Mouse (Mus musculus): ENCODE results near the gene Rnaset2b. TPM values are rescaled to one million over a fixed set of nuclear protein-coding genes. Genes with fewer than 3 reads are reported as not detected.
"Not testable (repeated sequence)": the region's sequence is repeated elsewhere in the genome, so short reads cannot be mapped to it uniquely, and the experiment has no call there.

Gene Rnaset2b
- polyA plus RNA-seq, 1 experiment, result 108 TPM

DNA sequence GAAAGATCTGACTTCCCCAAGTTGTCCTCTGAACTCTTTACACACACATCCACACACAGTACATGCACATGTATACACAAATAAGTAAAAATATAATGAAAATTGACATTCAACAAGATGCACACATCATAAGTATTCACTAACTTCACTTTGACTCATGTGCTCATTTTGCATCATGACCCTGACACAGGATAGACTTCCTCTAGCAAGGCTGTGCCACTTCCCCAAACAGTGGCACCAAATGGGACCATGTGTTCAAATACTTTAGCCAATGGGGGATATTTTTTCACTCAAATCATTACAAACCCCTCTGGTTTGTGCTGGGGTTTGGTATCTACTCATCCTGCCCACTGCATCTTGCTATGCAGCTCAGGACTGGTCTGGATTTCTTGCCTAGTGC lies 38.5 kb downstream of the Rnaset2b start:
- not testable (repeated sequence) for H3K4me3 ChIP-seq (ENCODE audit: insufficient read depth, low read length); H3K27ac ChIP-seq (ENCODE audit: insufficient read depth, low read length)

DNA sequence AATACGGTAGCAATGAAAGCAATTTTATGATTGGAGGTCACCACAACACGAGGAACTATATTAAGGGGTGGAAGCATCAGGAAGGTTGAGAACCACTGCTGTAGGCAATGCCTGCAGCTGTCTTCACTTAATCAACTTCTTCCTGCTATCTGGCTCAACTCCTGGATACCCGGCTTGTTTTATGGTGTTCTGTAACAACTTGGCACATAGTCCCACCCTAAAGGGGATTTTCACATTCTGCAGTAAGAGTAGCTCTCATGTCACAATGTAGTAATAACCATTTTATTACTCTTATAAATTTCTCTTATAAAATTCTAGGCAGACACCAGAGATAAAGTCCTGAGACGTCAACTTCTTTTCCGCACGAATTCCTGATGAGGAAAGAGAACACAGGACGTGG lies 39.0 kb downstream of the Rnaset2b start:
- not testable (repeated sequence) for H3K4me3 ChIP-seq (ENCODE audit: insufficient read depth, low read length); H3K4me1 ChIP-seq (ENCODE audit: control insufficient read depth, insufficient read depth, low read length); H3K27ac ChIP-seq (ENCODE audit: insufficient read depth, low read length)

More for the DNA sequence above, 38.5 kb downstream of the Rnaset2b start:
- not testable (repeated sequence) for H3K4me1 ChIP-seq (ENCODE audit: control insufficient read depth, insufficient read depth, low read length)

DNA sequence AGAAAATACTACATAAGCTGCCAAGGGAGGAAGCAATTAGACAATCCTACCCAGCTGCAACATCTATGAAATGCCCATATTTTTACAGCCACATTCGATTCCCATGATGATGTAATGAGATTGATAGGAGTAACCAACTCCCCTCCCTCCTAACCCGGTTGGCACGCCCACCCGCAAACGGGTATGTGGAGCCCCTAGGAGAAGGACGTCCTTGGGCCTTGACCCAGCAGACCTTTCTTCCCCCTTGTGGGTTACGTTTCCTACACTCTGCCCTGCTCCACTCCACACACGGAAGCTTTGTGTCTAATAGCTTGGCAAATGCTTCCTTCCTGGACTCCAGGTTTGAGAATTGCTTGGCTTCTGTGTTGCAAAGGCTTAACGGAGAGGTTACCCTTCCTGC lies 39.5 kb downstream of the Rnaset2b start:
- not testable (repeated sequence) for H3K4me3 ChIP-seq (ENCODE audit: insufficient read depth, low read length); H3K4me1 ChIP-seq (ENCODE audit: control insufficient read depth, insufficient read depth, low read length); H3K27ac ChIP-seq (ENCODE audit: insufficient read depth, low read length)

DNA sequence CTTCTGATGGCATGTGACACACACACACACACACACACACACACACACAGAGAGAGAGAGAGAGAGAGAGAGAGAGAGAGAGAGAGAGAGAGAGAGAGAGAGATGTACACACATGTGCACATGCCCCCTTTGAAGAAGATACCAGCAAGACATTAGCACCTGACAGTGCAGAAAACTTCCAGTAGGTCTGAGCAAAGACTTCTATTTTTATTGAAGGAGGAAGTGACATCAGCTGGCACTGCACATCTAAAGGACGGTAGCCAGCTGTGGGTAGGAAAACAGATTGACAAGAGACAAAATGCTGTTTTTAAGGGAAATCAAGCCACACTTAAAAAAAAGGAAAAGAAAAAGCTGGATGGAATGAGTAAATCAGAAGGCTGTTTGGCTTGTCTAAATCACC lies 43.8 kb downstream of the Rnaset2b start:
- not testable (repeated sequence) for H3K4me1 ChIP-seq (ENCODE audit: control insufficient read depth, insufficient read depth, low read length); H3K4me3 ChIP-seq (ENCODE audit: insufficient read depth, low read length); H3K27ac ChIP-seq (ENCODE audit: insufficient read depth, low read length)

DNA sequence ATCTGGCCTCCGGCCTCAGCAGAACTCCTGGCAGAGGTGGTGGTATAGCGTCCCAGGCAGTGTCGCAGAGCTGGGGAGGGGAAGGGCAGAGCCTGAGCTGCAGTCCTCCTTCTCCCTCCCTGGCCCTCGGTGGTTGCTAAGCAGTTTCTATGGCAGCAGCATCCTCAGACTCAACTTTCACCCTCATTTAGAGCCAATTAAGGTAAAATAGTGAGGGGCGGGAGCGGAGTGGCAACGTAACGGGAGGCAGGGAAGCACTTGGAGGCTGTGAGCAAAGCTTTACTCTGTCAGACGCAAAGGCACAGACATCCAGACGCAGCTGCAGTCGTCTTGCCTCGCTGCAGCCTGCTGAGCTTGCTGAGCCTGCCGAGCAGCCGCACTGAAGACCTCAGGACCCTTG lies 54.8 kb downstream of the Rnaset2b start, which contains the start of gene Gm1604a:
Gene Gm1604a, plus strand, starts transcription at position 312 of the 400 bp plus-strand sequence.
- not testable (repeated sequence) for H3K27ac ChIP-seq (ENCODE audit: insufficient read depth, low read length); H3K4me1 ChIP-seq (ENCODE audit: control insufficient read depth, insufficient read depth, low read length)
- H3K4me3 ChIP-seq (ENCODE audit: insufficient read depth, low read length), result peak within 1 kb of the TSS; percentile 37; the same call in 1 of the 2 replicates

DNA sequence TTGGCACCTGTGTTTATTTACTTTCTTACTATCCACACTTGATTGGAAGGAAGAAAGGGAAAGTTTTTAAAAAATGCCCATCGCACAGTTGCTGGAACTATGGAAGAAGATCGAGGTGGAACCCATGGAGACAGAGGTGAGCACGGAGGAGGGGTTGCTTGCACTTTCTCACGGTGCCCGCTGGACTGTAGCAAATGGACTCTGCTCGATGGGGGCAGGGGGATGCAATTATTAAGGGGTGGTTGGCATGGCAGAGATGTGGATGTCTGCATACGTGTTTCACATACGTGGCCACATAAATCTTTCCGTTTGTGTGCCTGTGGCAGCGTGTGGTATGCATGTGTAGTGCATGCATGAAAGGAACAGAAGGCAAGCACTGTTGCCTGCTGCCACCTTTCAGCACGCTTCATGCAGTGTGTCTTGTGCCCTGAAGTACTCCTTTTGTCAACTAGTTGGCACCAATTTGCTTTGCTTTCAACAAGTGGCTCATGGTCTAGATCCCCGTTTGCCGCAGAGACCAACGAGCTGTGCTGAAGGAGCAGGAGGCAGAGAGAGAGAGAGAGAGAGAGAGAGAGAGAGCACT lies 55.4 kb downstream of the Rnaset2b start:
- H3K4me3 ChIP-seq (ENCODE audit: insufficient read depth, low read length), result peak overlapping the region; percentile 37; the same call in 1 of the 2 replicates

DNA sequence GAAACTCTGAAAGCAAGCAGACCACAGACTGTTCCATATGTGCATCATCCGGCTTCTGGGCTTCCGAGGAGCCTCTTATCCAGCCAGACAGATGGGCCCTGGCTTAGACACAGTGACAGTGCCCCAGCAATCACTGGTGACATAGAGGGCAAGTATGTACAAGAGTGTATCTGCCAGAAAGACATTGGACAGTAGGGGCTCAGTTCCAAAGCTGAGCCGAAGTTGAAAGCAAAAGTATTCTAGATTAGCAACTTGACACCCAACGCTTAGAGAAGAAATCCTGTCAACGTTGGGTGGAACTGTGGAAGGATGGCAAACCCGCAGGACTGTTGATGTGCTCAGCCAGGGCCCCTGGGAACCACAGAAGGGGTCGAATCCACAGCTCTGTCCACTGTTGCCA lies 59.8 kb downstream of the Rnaset2b start:
- not testable (repeated sequence) for H3K27ac ChIP-seq (ENCODE audit: insufficient read depth, low read length); H3K4me1 ChIP-seq (ENCODE audit: control insufficient read depth, insufficient read depth, low read length); H3K4me3 ChIP-seq (ENCODE audit: insufficient read depth, low read length)

More for the DNA sequence above, 55.4 kb downstream of the Rnaset2b start:
- not testable (repeated sequence) for H3K4me1 ChIP-seq (ENCODE audit: control insufficient read depth, insufficient read depth, low read length); H3K27ac ChIP-seq (ENCODE audit: insufficient read depth, low read length)

DNA sequence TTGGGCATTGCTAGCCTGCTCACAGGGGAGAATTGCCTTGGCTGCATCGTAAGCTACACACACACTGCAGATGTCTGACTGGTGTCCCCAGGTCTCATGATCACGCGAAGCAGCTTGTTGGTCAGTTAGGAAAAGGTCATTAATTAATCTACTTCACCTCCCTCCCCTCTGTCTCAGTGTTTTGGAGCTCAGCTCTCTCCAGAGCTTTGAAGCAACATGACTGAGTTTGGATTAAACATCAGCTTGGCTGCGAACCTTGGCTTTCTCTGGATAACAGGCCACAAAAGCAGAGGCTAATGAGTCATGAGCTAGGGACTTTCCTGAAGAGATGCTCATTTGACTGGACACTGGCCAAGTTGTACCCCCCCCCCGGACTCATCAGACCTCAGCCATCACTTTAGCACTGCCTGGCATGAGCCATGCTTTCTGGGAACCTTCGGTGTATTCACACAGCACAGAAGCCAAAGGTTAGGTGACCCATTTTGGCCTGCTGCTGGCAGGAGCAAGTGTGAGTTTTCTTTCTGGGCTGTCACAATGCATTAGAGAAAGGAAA lies 60.3 kb downstream of the Rnaset2b start:
- H3K4me3 ChIP-seq (ENCODE audit: insufficient read depth, low read length); H3K4me1 ChIP-seq (ENCODE audit: control insufficient read depth, insufficient read depth, low read length); H3K27ac ChIP-seq (ENCODE audit: insufficient read depth, low read length): not testable (repeated sequence)

DNA sequence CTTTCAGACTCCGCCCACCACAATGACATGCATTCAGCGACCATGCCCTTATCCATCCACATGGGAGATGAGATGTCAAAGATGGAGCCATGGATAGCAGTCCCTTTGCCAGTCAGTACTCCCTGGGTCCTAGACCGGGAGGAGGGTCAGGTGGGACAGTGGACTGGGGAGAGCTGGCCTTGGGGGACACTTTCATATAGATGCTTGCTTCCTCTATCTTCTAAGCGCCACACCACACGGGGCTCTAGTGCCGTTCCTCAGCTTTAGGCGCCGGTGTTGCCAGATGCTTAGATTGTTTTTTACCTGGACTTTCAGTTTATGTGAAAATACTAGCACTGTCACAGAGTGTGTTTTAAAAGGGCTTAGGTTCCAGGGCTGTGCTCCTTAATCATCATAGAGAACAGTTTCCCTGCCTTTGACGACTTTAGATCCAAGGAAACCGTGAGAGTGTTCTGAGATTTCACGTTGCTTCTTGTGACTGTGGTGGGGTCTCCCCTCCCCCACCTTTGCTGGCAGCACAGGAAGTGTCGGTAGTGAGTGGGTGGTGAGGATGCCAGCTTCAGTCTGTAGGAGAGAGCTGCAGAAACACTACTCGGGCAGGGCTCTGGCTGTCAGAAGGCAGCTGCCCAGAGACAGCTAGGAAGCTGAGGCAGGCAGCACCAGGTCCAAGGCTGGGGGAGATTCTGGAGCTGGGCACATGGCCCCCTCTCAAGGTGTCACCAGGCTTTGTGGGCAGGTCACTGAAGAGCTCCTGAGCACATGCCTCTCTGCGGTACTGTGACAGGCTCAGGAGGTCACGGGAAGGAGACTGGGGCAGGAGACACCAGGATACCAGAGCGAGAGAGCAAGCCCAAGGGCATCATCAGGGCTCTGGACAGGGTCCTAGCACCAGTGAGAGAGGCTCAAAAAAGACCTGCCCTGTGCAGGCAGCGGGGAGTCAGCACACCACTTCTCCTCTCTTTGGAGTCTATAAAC lies 63.0 kb downstream of the Rnaset2b start:
- H3K4me3 ChIP-seq (ENCODE audit: insufficient read depth, low read length); H3K4me1 ChIP-seq (ENCODE audit: control insufficient read depth, insufficient read depth, low read length); H3K27ac ChIP-seq (ENCODE audit: insufficient read depth, low read length): not testable (repeated sequence)

Other genes starting within 250 kb of the Rnaset2b start
- gene Ezr, start 187.8 kb upstream of the Rnaset2b start, polyA plus RNA-seq (2012; rRNA removed), result 53.2 and 56.4 TPM in 2 replicates
- 27.7 TPM in 2 replicates for gene Rsph3b, start 22.0 kb upstream of the Rnaset2b start, polyA plus RNA-seq (2012; rRNA removed)
- gene Tagap1, start 9.5 kb upstream of the Rnaset2b start, polyA plus RNA-seq (2012; rRNA removed), result 34.1 and 36.6 TPM in 2 replicates
- 0.91 and 1.5 TPM in 2 replicates for gene Gm49721, start 8.3 kb downstream of the Rnaset2b start, polyA plus RNA-seq (2012; rRNA removed)
- 1.7 TPM in 1 of 2 replicates, not detected in the other for gene Gm1604a, start 54.9 kb downstream of the Rnaset2b start, polyA plus RNA-seq (2012; rRNA removed)
- gene Rps6ka2, start 199.5 kb downstream of the Rnaset2b start, polyA plus RNA-seq (2012; rRNA removed), result 45.2 and 48.3 TPM in 2 replicates

All from cortical plate, adult 2 months (tissue).